Mouse (Mus musculus) midbrain, embryonic 10.5 days (tissue): ENCODE results near the gene Usp47. TPM values are rescaled to one million over a fixed set of nuclear protein-coding genes. Genes with fewer than 3 reads are reported as not detected.
"Not testable (repeated sequence)": the region's sequence is repeated elsewhere in the genome, so short reads cannot be mapped to it uniquely, and the experiment has no call there.

Experiments used
- DNase-seq: peaks from one replicate; pipeline ENCODE4 v3.0.0-alpha.2; 2017; ENCODE audit warnings: low spot score
- H3K27ac ChIP-seq: fragments of 300-500 bp; sonication (generic); replicated peaks from 2 replicates; pipeline ENCODE4 v1.5.1; 2016; ENCODE audit warnings: mild to moderate bottlenecking
- H3K27me3 ChIP-seq: fragments of 300-500 bp; sonication (generic); 2 replicates; pipeline ENCODE4 v1.6.1; 2016; ENCODE audit warnings: low read depth, mild to moderate bottlenecking; ENCODE audit not compliant: poor library complexity, severe bottlenecking
- H3K36me3 ChIP-seq: fragments of 300-500 bp; sonication (generic); 2 replicates; pipeline ENCODE4 v1.6.1; 2016; ENCODE audit warnings: mild to moderate bottlenecking, moderate library complexity
- H3K4me1 ChIP-seq: fragments of 300-500 bp; sonication (generic); 2 replicates; pipeline ENCODE4 v1.6.1; 2016
- H3K4me3 ChIP-seq: fragments of 300-500 bp; sonication (generic); 2 replicates; pipeline ENCODE4 v1.5.1; 2016; ENCODE audit warnings: mild to moderate bottlenecking, moderate library complexity
- H3K9me3 ChIP-seq: fragments of 300-500 bp; sonication (generic); replicated peaks from 2 replicates; pipeline ENCODE4 v1.6.1; 2016; ENCODE audit warnings: mild to moderate bottlenecking
- WGBS: fragments of 180-500 bp; shearing (Covaris S2); methylation state at CpG from one replicate; pipeline ENCODE4 v1.1.7; 2016; 5-methylcytosine and 5-hydroxymethylcytosine counted together
- polyA plus RNA-seq: library from polyadenylated mRNA; unstranded; fragments of >200 nt; fragmentation: Nextera tagmentation; extraction: Ambion mirVana; gene quantifications from 2 replicates; pipeline ENCODE4 v1.2.1, GENCODE M21; 2016

Usp47 gene
- polyA plus RNA-seq, 1 experiment from 2014 or later: 78.3 TPM

GRCm38 (mm10) chr7:112045794-112046388, 22.6 kb downstream of the Usp47 start:
- H3K27me3 ChIP-seq: no peaks in the 10 kb centered on the region
- no peak overlapping the region for H3K4me3 ChIP-seq
- DNase-seq: no peak
- no peaks in the 10 kb centered on the region for H3K36me3 ChIP-seq
- WGBS: 76% methylated on average over 3 of the region's 3 CpGs
- H3K9me3 ChIP-seq: no peaks in the 10 kb centered on the region
- no peaks in the 10 kb centered on the region for H3K4me1 ChIP-seq
- H3K27ac ChIP-seq: no peak overlapping the region

DNA sequence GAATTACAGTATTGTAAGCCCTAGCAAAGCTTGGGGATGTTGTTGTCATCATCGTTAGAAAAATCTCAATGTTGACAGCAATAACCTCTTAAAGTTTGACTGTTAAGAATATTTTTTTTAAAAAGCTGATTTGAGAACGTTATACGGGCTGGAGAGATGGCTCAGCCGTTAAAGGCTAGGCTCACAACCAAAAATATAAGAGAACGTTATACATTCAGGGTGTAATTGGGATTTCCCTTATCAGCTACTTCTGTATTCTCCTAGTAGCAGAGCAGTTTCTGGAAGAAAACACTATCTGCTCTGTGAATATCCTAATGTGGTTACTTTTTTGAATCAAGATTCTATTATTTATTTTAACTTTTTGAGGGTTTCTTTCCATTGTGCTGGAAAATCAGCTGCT, 25.3 kb downstream of the Usp47 start:
- DNase-seq: no peak
- Histone ChIP-seq H3K36me3 (0 out of 2 replicates have a peak, but pooled peaks cover 2% of the 10 kb centered on the region), H3K27me3 (no peaks in the 10 kb centered on the region), H3K4me1 (no peaks in the 10 kb centered on the region), H3K4me3 (no peak overlapping the region), H3K9me3 (no peaks in the 10 kb centered on the region), H3K27ac (no peak overlapping the region)
- 96% methylated on average over 5 of the region's 5 CpGs for WGBS

DNA sequence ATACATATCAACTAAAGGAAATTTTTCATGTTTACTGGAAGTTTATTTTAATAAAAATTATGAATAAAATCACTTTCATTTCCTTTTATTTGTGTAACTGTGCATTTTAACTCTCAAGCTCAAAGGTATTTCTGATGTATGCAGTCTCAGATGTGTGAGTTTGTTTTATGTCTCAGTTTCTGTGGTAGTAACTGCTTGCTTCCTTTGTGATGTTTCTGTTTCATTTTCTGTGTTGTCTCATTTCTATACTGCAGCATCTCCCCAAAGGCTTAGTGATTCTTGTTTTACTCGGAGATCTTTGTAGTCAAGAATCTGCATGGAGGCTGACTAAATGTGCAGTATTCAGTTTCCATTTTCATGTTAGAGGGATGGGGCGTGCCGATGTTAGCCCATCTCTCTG, 30.4 kb downstream of the Usp47 start:
- Histone ChIP-seq H3K27me3 (no peaks in the 10 kb centered on the region), H3K36me3 (peaks cover 32% of the 10 kb centered on the region), H3K9me3 (no peaks in the 10 kb centered on the region), H3K27ac (no peak overlapping the region), H3K4me1 (no peaks in the 10 kb centered on the region), H3K4me3 (no peak overlapping the region)
- DNase-seq: no peak
- 89% methylated on average over 3 of the region's 3 CpGs for WGBS

GRCm38 (mm10) chr7:112055901-112056625, 32.8 kb downstream of the Usp47 start:
- Histone ChIP-seq H3K36me3 (peaks cover 49% of the 10 kb centered on the region), H3K27ac (no peak overlapping the region), H3K4me3 (no peak overlapping the region), H3K27me3 (no peaks in the 10 kb centered on the region), H3K9me3 (no peaks in the 10 kb centered on the region), H3K4me1 (no peaks in the 10 kb centered on the region)
- 92% methylated on average over 8 of the region's 8 CpGs for WGBS
- DNase-seq: no peak

DNA sequence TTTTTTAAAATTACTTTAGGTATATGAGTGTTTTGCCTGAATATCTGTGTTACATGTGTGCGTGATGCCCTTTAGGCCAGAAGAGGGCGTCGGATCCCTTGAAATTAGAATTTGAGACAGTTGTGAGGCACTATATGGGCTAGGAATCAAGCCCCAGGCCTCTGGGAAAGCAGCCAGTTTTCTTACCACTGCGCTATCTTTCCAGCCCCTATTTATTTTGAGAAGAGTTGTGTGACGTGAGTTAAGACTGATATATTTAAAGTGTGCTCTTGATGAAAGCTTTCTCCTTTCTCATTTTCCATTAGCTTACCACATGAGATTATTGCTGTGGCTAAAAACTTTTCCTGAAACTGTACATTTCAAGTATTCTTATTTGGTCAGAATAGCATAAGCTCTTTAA, 51.6 kb downstream of the Usp47 start:
- Histone ChIP-seq H3K9me3 (no peaks in the 10 kb centered on the region), H3K27me3 (no peaks in the 10 kb centered on the region), H3K36me3 (peaks cover 75% of the 10 kb centered on the region), H3K4me1 (no peaks in the 10 kb centered on the region), H3K27ac (no peak overlapping the region), H3K4me3 (no peak overlapping the region)
- WGBS: 93% methylated on average over 5 of the region's 5 CpGs
- no peak for DNase-seq

DNA sequence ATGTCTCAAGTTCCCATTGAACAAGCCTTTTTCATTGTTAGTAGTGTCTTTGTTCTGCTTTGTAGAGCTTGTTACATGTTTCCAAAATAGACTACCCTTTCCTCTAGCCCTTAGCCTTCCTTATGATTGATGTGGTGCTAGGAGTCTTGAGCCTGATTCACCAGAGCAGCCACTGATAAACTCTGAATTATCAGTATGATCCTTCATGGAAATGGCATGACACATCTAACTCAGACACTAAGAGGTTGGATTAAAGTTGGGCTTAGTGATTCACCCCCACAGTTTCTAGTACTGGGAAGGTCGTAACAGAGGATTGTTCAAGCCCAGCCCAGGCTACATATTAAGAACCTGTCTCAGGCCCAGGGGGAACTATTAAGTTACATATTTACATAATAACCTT, 59.3 kb downstream of the Usp47 start:
- 95% methylated on average over 1 of the region's 1 CpGs for WGBS
- Histone ChIP-seq H3K4me3 (no peak overlapping the region), H3K27ac (no peak overlapping the region), H3K9me3 (no peaks in the 10 kb centered on the region), H3K4me1 (no peaks in the 10 kb centered on the region), H3K36me3 (peaks cover 83% of the 10 kb centered on the region), H3K27me3 (no peaks in the 10 kb centered on the region)
- DNase-seq: no peak

- H3K36me3 ChIP-seq: peaks cover 85% of the 10 kb centered on the region
- no peak for DNase-seq
- 89% methylated on average over 2 of the region's 2 CpGs for whole genome bisulfite sequencing
These were observed 60.9 kb downstream of the Usp47 start for GRCm38 (mm10) chr7:112084222-112084621.

GRCm38 (mm10) chr7:112085062-112085461, 61.8 kb downstream of the Usp47 start:
- Histone ChIP-seq H3K4me3 (no peak overlapping the region), H3K36me3 (peaks cover 87% of the 10 kb centered on the region), H3K27ac (no peak overlapping the region), H3K9me3 (no peaks in the 10 kb centered on the region), H3K4me1 (no peaks in the 10 kb centered on the region), H3K27me3 (no peaks in the 10 kb centered on the region)
- DNase-seq: peak; percentile 84
- 54% methylated on average over 4 of the region's 4 CpGs for WGBS

More at GRCm38 (mm10) chr7:112084222-112084621, 60.9 kb downstream of the Usp47 start:
- Histone ChIP-seq H3K27me3 (no peaks in the 10 kb centered on the region), H3K4me3 (no peak overlapping the region), H3K9me3 (no peaks in the 10 kb centered on the region), H3K4me1 (no peaks in the 10 kb centered on the region), H3K27ac (no peak overlapping the region)

DNA sequence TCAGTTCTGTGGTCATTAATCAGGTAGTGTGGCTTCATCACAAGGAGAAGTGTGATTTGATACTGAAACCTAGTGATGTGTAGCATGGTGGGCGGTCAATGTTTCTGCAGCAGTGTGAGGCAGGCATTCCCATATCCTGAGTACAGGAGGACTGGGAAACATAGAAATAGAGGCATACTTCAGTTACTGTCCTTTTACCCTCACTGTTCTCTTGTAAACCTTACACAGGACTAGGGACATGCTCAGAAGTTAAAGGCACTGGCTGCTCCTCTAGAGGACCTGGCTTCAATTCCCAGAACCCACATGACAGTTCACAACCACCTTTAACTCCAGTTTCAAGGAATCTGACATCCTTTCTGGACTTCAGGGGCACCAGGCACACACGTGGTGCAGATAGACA, 62.9 kb downstream of the Usp47 start:
- no peak overlapping the region for H3K27ac ChIP-seq
- H3K9me3 ChIP-seq: no peaks in the 10 kb centered on the region
- no peak overlapping the region for H3K4me3 ChIP-seq
- 93% methylated on average over 2 of the region's 2 CpGs for WGBS
- peaks cover 87% of the 10 kb centered on the region for H3K36me3 ChIP-seq
- DNase-seq: no peak
- H3K4me1 ChIP-seq: no peaks in the 10 kb centered on the region
- no peaks in the 10 kb centered on the region for H3K27me3 ChIP-seq

GRCm38 (mm10) chr7:112094923-112095322, 71.6 kb downstream of the Usp47 start:
- 94% methylated on average over 4 of the region's 4 CpGs for WGBS
- H3K4me1 ChIP-seq, DNase-seq, H3K27me3 ChIP-seq, H3K9me3 ChIP-seq, H3K27ac ChIP-seq, H3K4me3 ChIP-seq: not testable (repeated sequence)
- peaks cover 99% of the 10 kb centered on the region for H3K36me3 ChIP-seq

DNA sequence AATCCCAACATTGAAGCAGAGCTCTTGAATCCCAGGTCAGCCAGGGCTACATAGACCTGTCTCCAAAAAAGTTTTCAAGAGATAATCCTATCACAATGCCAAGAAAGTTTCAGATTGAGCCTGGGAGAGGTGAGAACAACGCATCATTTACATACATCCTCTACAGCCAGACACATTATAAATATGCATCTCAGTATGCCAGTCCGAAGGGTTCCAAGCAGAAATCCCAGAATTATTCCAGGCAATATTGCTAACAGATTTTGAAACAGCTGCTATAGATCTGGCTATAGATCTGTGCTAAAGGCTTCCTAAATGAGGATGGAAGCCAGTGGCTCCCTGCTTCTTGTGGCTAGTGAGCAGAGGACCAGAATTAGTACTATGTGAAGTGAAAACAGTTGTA, 77.6 kb downstream of the Usp47 start:
- no peak for DNase-seq
- H3K36me3 ChIP-seq: peaks cover 99% of the 10 kb centered on the region
- WGBS: 96% methylated on average over 2 of the region's 2 CpGs

DNA sequence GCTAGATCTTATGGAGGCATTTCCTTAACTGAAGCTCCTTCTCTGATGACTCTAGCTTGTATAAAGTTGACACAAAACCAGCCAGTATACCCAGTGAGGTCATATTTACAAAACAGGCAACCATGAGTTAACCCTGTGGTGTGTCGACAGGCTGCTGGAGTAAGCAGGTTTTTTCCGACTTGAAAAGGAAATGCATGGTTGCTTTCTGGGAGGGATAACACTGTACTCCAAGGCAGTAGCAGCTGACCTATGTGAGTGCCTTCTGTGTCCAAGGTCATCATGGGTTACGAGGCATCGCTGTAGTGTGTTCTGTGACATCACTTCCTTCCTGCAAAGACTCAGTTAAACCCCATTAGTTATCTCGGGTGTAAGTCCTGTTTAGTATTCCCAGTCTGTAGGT, 79.6 kb downstream of the Usp47 start:
- no peak overlapping the region for H3K27ac ChIP-seq
- H3K27me3 ChIP-seq: no peaks in the 10 kb centered on the region
- no peak overlapping the region for H3K4me3 ChIP-seq
- DNase-seq: no peak
- H3K36me3 ChIP-seq: peaks cover 100% of the 10 kb centered on the region
- WGBS: 90% methylated on average over 5 of the region's 5 CpGs
- no peaks in the 10 kb centered on the region for H3K4me1 ChIP-seq
- H3K9me3 ChIP-seq: no peaks in the 10 kb centered on the region

More for the DNA sequence above, 77.6 kb downstream of the Usp47 start:
- Histone ChIP-seq H3K4me1 (no peaks in the 10 kb centered on the region), H3K27me3 (no peaks in the 10 kb centered on the region), H3K4me3 (no peak overlapping the region), H3K9me3 (no peaks in the 10 kb centered on the region), H3K27ac (no peak overlapping the region)

GRCm38 (mm10) chr7:112103816-112104215, 80.5 kb downstream of the Usp47 start:
- no peak overlapping the region for H3K4me3 ChIP-seq
- H3K27me3 ChIP-seq: no peaks in the 10 kb centered on the region
- H3K9me3 ChIP-seq: no peaks in the 10 kb centered on the region
- 94% methylated on average over 5 of the region's 5 CpGs for WGBS
- H3K4me1 ChIP-seq: no peaks in the 10 kb centered on the region
- H3K36me3 ChIP-seq: peaks cover 100% of the 10 kb centered on the region
- DNase-seq: no peak
- no peak overlapping the region for H3K27ac ChIP-seq
